Mouse (Mus musculus) intestine, embryonic 16.5 days (tissue): Measurements from ENCODE around the gene Larp1b. TPM values are rescaled to one million over a fixed set of nuclear protein-coding genes. Genes with fewer than 3 reads are reported as not detected.
A peak's percentile ranks its signal among the peaks of the same experiment; 100 is the strongest.

Source experiments
- ATAC-seq: fragments of 200-750 bp; cut with Nextera tagmentation; 2 replicates; pipeline ENCODE4 v1.8.0; 2017; ENCODE audit warnings: moderate TSS enrichment, moderate library complexity
- H3K27ac ChIP-seq: fragments of 300-500 bp; sonication (generic); 2 replicates; pipeline ENCODE4 v1.5.1; 2014; ENCODE audit warnings: mild to moderate bottlenecking, low read length
- H3K27me3 ChIP-seq: fragments of 300-500 bp; sonication (generic); replicated peaks from 2 replicates; pipeline ENCODE4 v1.6.1; 2014; ENCODE audit warnings: low read length, control low read depth, mixed read lengths; ENCODE audit not compliant: control insufficient read depth, insufficient read depth
- H3K36me3 ChIP-seq: fragments of 300-500 bp; sonication (generic); 2 replicates; pipeline ENCODE4 v1.6.1; 2014; ENCODE audit warnings: low read length, control low read depth; ENCODE audit not compliant: control insufficient read depth, insufficient read depth
- H3K4me1 ChIP-seq: fragments of 300-500 bp; sonication (generic); 2 replicates; pipeline ENCODE4 v1.6.1; 2014; ENCODE audit warnings: low read length, control low read depth, mixed read lengths; ENCODE audit not compliant: control insufficient read depth, insufficient read depth
- H3K4me2 ChIP-seq: fragments of 300-500 bp; sonication (generic); 2 replicates; pipeline ENCODE4 v1.6.1; 2014; ENCODE audit warnings: low read depth, low read length, control low read depth
- H3K4me3 ChIP-seq: fragments of 300-500 bp; sonication (generic); 2 replicates; pipeline ENCODE4 v1.5.1; 2014; ENCODE audit warnings: mild to moderate bottlenecking, low read length
- H3K9ac ChIP-seq: fragments of 300-500 bp; sonication (generic); 2 replicates; pipeline ENCODE4 v1.6.1; 2014; ENCODE audit warnings: low read depth, low read length
- H3K9me3 ChIP-seq: fragments of 300-500 bp; sonication (generic); 2 replicates; pipeline ENCODE4 v1.6.1; 2016; ENCODE audit warnings: low read length, control low read depth; ENCODE audit not compliant: control insufficient read depth
- WGBS: fragments of 180-500 bp; shearing (Covaris S2); extraction: QIAGEN DNeasy Blood & Tissue Kit; methylation state at CpG from one replicate; pipeline ENCODE4 v1.1.7; 2014; 5-methylcytosine and 5-hydroxymethylcytosine counted together
- polyA plus RNA-seq: library from polyadenylated mRNA; unstranded; fragments of >200 nt; fragmentation: Nextera tagmentation; extraction: Ambion mirVana; gene quantifications from 2 replicates; pipeline ENCODE4 v1.2.1, GENCODE M21; 2015

The Larp1b gene
- polyA plus RNA-seq, 1 experiment from 2014 or later, result 13.1 TPM

GRCm38 (mm10) chr3:41042195-41042938, 92.7 kb downstream of the Larp1b start:
- H3K4me1 ChIP-seq, result no peaks in the 10 kb centered on the region
- no peak overlapping the region for H3K4me3 ChIP-seq
- no peaks in the 10 kb centered on the region for H3K36me3 ChIP-seq
- no peak overlapping the region for H3K4me2 ChIP-seq
- no peak; the same call in 1 of the 2 replicates for ATAC-seq
- no peaks in the 10 kb centered on the region for H3K27me3 ChIP-seq
- WGBS, result 79% methylated on average over 4 of the region's 4 CpGs
- H3K27ac ChIP-seq, result no peak overlapping the region
- no peak overlapping the region for H3K9ac ChIP-seq
- no peaks in the 10 kb centered on the region for H3K9me3 ChIP-seq

GRCm38 (mm10) chr3:41043756-41044354, 94.2 kb downstream of the Larp1b start:
- H3K4me3 ChIP-seq, result no peak overlapping the region
- no peaks in the 10 kb centered on the region for H3K9me3 ChIP-seq
- no peaks in the 10 kb centered on the region for H3K27me3 ChIP-seq
- no peak overlapping the region for H3K9ac ChIP-seq
- no peaks in the 10 kb centered on the region for H3K4me1 ChIP-seq
- 53% methylated on average over 11 of the region's 11 CpGs for WGBS
- H3K4me2 ChIP-seq, result no peak overlapping the region
- ATAC-seq, result peak; percentile 84
- H3K27ac ChIP-seq, result peak overlapping the region; percentile 57
- H3K36me3 ChIP-seq, result no peaks in the 10 kb centered on the region

GRCm38 (mm10) chr3:41047838-41048237, 98.2 kb downstream of the Larp1b start:
- Histone ChIP-seq H3K27ac (no peak overlapping the region), H3K9ac (no peak overlapping the region), H3K4me2 (no peak overlapping the region), H3K36me3 (no peaks in the 10 kb centered on the region), H3K27me3 (no peaks in the 10 kb centered on the region), H3K9me3 (no peaks in the 10 kb centered on the region), H3K4me1 (no peaks in the 10 kb centered on the region), H3K4me3 (no peak overlapping the region)
- 83% methylated on average over 6 of the region's 6 CpGs for WGBS
- no peak for ATAC-seq

- H3K27me3 ChIP-seq, result no peaks in the 10 kb centered on the region
- WGBS, result 91% methylated on average over 3 of the region's 3 CpGs
- no peak overlapping the region for H3K4me2 ChIP-seq
- H3K36me3 ChIP-seq, result no peaks in the 10 kb centered on the region
- H3K9ac ChIP-seq, result no peak overlapping the region
- H3K27ac ChIP-seq, result no peak overlapping the region
- H3K9me3 ChIP-seq, result no peaks in the 10 kb centered on the region
- H3K4me3 ChIP-seq, result no peak overlapping the region
- ATAC-seq, result no peak
- H3K4me1 ChIP-seq, result no peaks in the 10 kb centered on the region
Measured at GRCm38 (mm10) chr3:41053334-41053733, 103.7 kb downstream of the Larp1b start.

GRCm38 (mm10) chr3:41058395-41058794, 108.8 kb downstream of the Larp1b start:
- Histone ChIP-seq H3K27ac (no peak overlapping the region), H3K4me3 (no peak overlapping the region), H3K9ac (no peak overlapping the region), H3K9me3 (no peaks in the 10 kb centered on the region), H3K27me3 (no peaks in the 10 kb centered on the region), H3K4me1 (no peaks in the 10 kb centered on the region), H3K36me3 (no peaks in the 10 kb centered on the region), H3K4me2 (no peak overlapping the region)
- ATAC-seq, result no peak
- 74% methylated on average over 2 of the region's 2 CpGs for WGBS

- H3K4me3 ChIP-seq, result no peak overlapping the region
- no peaks in the 10 kb centered on the region for H3K27me3 ChIP-seq
Measured at GRCm38 (mm10) chr3:41059249-41059648, 109.6 kb downstream of the Larp1b start.

GRCm38 (mm10) chr3:41061831-41062565, 112.4 kb downstream of the Larp1b start:
- Histone ChIP-seq H3K9ac (no peak overlapping the region), H3K9me3 (no peaks in the 10 kb centered on the region), H3K27ac (no peak overlapping the region), H3K4me3 (no peak overlapping the region), H3K4me2 (no peak overlapping the region), H3K4me1 (no peaks in the 10 kb centered on the region), H3K36me3 (no peaks in the 10 kb centered on the region), H3K27me3 (no peaks in the 10 kb centered on the region)
- WGBS, result 87% methylated on average over 3 of the region's 3 CpGs
- no peak for ATAC-seq

More at GRCm38 (mm10) chr3:41059249-41059648, 109.6 kb downstream of the Larp1b start:
- Histone ChIP-seq H3K9ac (no peak overlapping the region), H3K9me3 (no peaks in the 10 kb centered on the region), H3K4me2 (no peak overlapping the region), H3K27ac (no peak overlapping the region), H3K4me1 (no peaks in the 10 kb centered on the region), H3K36me3 (no peaks in the 10 kb centered on the region)
- WGBS, result 86% methylated on average over 3 of the region's 3 CpGs
- ATAC-seq, result no peak

GRCm38 (mm10) chr3:41062758-41063157, 113.1 kb downstream of the Larp1b start:
- Histone ChIP-seq H3K36me3 (no peaks in the 10 kb centered on the region), H3K4me3 (no peak overlapping the region), H3K27me3 (no peaks in the 10 kb centered on the region), H3K4me2 (no peak overlapping the region), H3K4me1 (no peaks in the 10 kb centered on the region), H3K27ac (no peak overlapping the region), H3K9me3 (no peaks in the 10 kb centered on the region), H3K9ac (no peak overlapping the region)
- ATAC-seq, result no peak
- 95% methylated on average over 2 of the region's 2 CpGs for WGBS

- Histone ChIP-seq H3K4me3 (no peak overlapping the region), H3K27me3 (no peaks in the 10 kb centered on the region), H3K4me1 (no peaks in the 10 kb centered on the region), H3K9me3 (no peaks in the 10 kb centered on the region), H3K4me2 (no peak overlapping the region), H3K9ac (no peak overlapping the region), H3K36me3 (peaks cover 2% of the 10 kb centered on the region; the same call in 1 of the 2 replicates), H3K27ac (no peak overlapping the region)
- no peak for ATAC-seq
- 68% methylated on average over 2 of the region's 2 CpGs for WGBS
Measured at GRCm38 (mm10) chr3:41065320-41065719, 115.7 kb downstream of the Larp1b start.
